Mouse (Mus musculus) thymus, adult 2 months (tissue): Measurements from ENCODE around the gene Ubiad1.

ENCODE experiments used
- CTCF ChIP-seq: fragments of 200-500 bp; IDR thresholded peaks from 2 replicates; pipeline ENCODE4 v1.5.1; 2012; ENCODE audit warnings: mild to moderate bottlenecking, control low read depth, low read length, moderate library complexity, borderline replicate concordance; ENCODE audit not compliant: control insufficient read depth, poor library complexity, insufficient read depth; ENCODE audit errors: extremely low read depth
- POLR2A ChIP-seq: fragments of 200-500 bp; IDR thresholded peaks from 2 replicates; pipeline ENCODE4 v1.6.1; 2012; ENCODE audit warnings: mild to moderate bottlenecking, low read length, control low read depth, moderate library complexity; ENCODE audit not compliant: control insufficient read depth, poor library complexity, insufficient read depth; ENCODE audit errors: extremely low read depth

- TF ChIP-seq CTCF (no peak), POLR2A (no peak)
Measured at GRCm38 (mm10) chr4:148399437-148400094, 45.0 kb downstream of the Ubiad1 start.
